Mouse (Mus musculus) right cerebral cortex, postnatal 36 days (tissue): ENCODE results near the gene Krtap4-1.

ENCODE experiments used
- DNase-seq, 2 experiments: peaks; one replicate each; pipeline ENCODE4 v3.0.0; 2022; ENCODE audit warnings: low spot score in 2 of 2, mixed read lengths in 1 of 2

Krtap4-1 gene

DNA sequence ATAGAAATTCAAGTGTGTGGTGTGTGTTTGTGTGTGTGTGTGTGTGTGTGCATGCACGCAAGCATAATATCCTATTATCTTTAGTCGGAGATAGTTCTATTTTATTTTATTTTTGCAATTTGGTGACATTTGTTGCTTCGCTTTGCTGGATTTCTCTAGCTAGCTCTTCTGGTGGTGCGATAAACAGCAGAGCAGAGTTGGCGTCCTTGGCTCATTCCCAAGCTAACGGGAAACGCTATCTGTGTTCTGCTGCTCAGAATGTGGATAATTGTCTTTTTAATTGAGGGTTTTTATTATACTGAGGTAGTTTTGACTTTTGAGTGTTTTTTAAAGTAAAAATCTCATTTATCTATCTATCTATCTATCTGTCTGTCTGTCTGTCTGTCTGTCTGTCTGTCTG is 42.9 kb downstream of the Krtap4-1 start:
- DNase-seq = no peak

- no peak for DNase-seq
Measured at GRCm38 (mm10) chr11:99583245-99583704, 44.8 kb downstream of the Krtap4-1 start, which contains the start of gene Krtap1-4. Gene Krtap1-4 (minus strand): TSS chr11:99583654.

GRCm38 (mm10) chr11:99581564-99581963 is 46.5 kb downstream of the Krtap4-1 start:
- no peak for DNase-seq

DNA sequence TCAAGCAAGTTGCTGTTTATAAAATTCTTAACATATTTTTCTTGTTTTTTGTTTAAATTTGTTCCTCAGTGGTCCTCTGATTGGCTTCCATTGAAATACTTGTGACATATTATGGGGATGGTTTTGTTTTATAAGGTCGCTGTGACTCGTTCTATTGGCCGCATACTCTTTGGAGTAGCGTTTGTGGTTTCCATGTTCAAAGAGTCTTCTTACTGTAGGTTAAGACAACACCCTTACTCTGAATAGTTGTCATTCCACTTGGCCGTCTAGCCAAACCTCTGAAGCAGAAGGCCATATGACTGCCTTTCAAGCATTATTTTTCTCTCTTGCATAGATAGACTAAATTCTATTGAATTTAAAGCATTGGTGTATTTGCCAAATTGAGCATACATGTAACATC is 47.0 kb downstream of the Krtap4-1 start:
- no peak for DNase-seq

GRCm38 (mm10) chr11:99580636-99581035 is 47.4 kb downstream of the Krtap4-1 start, which contains the start of gene Krtap1-5:
Gene Krtap1-5 (minus strand): TSS chr11:99581016.
- DNase-seq = no peak
